Mouse (Mus musculus): Measurements from ENCODE around the gene Scgb2b2. TPM values are rescaled to one million over a fixed set of nuclear protein-coding genes. Genes with fewer than 3 reads are reported as not detected.

Scgb2b2 gene
- total RNA-seq (2021): not detected

GRCm38 (mm10) chr7:31290208-31290607 is at the start of gene Scgb2b2:
Scgb2b2 (plus strand) TSS chr7:31290508.
- intact Hi-C loops (cut with DNase I): no loop called here
- DNase-seq: no peak

GRCm38 (mm10) chr7:31291721-31292120 is 1.4 kb downstream of the Scgb2b2 start, which contains the start of gene Scgb1b2:
Scgb1b2 (minus strand) TSS chr7:31291821.
- intact Hi-C loops (cut with DNase I): no loop called here
- no peak for DNase-seq

Other genes with a start within 250 kb of the Scgb2b2 start
- 10 to 100 TPM; 29.3 to 30.8 TPM for gene Fxyd5, start 248.0 kb upstream of the Scgb2b2 start, total RNA-seq (2021)
- gene Fxyd7, start 239.0 kb upstream of the Scgb2b2 start, total RNA-seq (2021): 1 to 10 TPM in 1 of 2 experiments, under 1 TPM in 1; 0.41 to 1.1 TPM
- gene Fxyd1, start 233.3 kb upstream of the Scgb2b2 start, total RNA-seq (2021): 100 to 1,000 TPM; 863 to 996 TPM
- gene Lgi4, start 231.2 kb upstream of the Scgb2b2 start, total RNA-seq (2021): 1 to 10 TPM; 3.6 to 5.2 TPM
- 1 to 10 TPM; 1.1 to 2.3 TPM for gene Fxyd3, start 213.8 kb upstream of the Scgb2b2 start, total RNA-seq (2021)
- 1 to 10 TPM; 1.9 to 3.9 TPM for gene Hpn, start 175.2 kb upstream of the Scgb2b2 start, total RNA-seq (2021)
- 10 to 100 TPM; 29.2 to 29.5 TPM for gene Scn1b, start 163.5 kb upstream of the Scgb2b2 start, total RNA-seq (2021)
- 10 to 100 TPM; 33.6 to 37.9 TPM for gene Gramd1a, start 134.6 kb upstream of the Scgb2b2 start, total RNA-seq (2021)
- gene Scgb1b2, start 1.3 kb downstream of the Scgb2b2 start, total RNA-seq (2021): not detected
- not detected for gene Scgb2b3, start 71.6 kb downstream of the Scgb2b2 start, total RNA-seq (2021)
- not detected for gene Scgb1b3, start 85.1 kb downstream of the Scgb2b2 start, total RNA-seq (2021)